Mouse (Mus musculus) kidney, embryonic 14.5 days (tissue): Measurements from ENCODE around the gene Man1c1. TPM values are rescaled to one million over a fixed set of nuclear protein-coding genes. Genes with fewer than 3 reads are reported as not detected.

Experiments
- ATAC-seq: fragments of 200-750 bp; cut with Nextera tagmentation; 2 replicates; pipeline ENCODE4 v1.8.0; 2017; ENCODE audit warnings: moderate number of reproducible peaks, mild to moderate bottlenecking, moderate TSS enrichment, moderate library complexity; ENCODE audit not compliant: low FRiP score, low TSS enrichment
- H3K27ac ChIP-seq: fragments of 300-500 bp; sonication (generic); 2 replicates; pipeline ENCODE4 v1.5.1; 2014; ENCODE audit warnings: low read depth, mild to moderate bottlenecking, low read length, moderate library complexity, mixed read lengths
- H3K27me3 ChIP-seq: fragments of 300-500 bp; sonication (generic); 2 replicates; pipeline ENCODE4 v1.6.1; 2014; ENCODE audit warnings: mild to moderate bottlenecking, low read length; ENCODE audit not compliant: control insufficient read depth, insufficient read depth
- H3K36me3 ChIP-seq: fragments of 300-500 bp; sonication (generic); 2 replicates; pipeline ENCODE4 v1.6.1; 2014; ENCODE audit warnings: low read length, mixed read lengths; ENCODE audit not compliant: control insufficient read depth, insufficient read depth
- H3K4me1 ChIP-seq: fragments of 300-500 bp; sonication (generic); 2 replicates; pipeline ENCODE4 v1.6.1; 2014; ENCODE audit warnings: low read length, mixed read lengths; ENCODE audit not compliant: control insufficient read depth, insufficient read depth
- H3K4me2 ChIP-seq: fragments of 300-500 bp; sonication (generic); replicated peaks from 2 replicates; pipeline ENCODE4 v1.6.1; 2014; ENCODE audit warnings: low read depth, mild to moderate bottlenecking, low read length
- H3K4me3 ChIP-seq: fragments of 300-500 bp; sonication (generic); 2 replicates; pipeline ENCODE4 v1.5.1; 2014; ENCODE audit warnings: mild to moderate bottlenecking, low read length
- H3K9ac ChIP-seq: fragments of 300-500 bp; sonication (generic); 2 replicates; pipeline ENCODE4 v1.6.1; 2014; ENCODE audit warnings: low read depth, mild to moderate bottlenecking, low read length, moderate library complexity
- H3K9me3 ChIP-seq: fragments of 300-500 bp; sonication (generic); 2 replicates; pipeline ENCODE4 v1.6.1; 2016; ENCODE audit warnings: low read length; ENCODE audit not compliant: control insufficient read depth
- WGBS: fragments of 180-500 bp; shearing (Covaris S2); extraction: QIAGEN DNeasy Blood & Tissue Kit; methylation state at CpG from one replicate; pipeline ENCODE4 v1.1.7; 2014; 5-methylcytosine and 5-hydroxymethylcytosine counted together
- microRNA-seq: library from miRNA; unstranded; fragments of <30 nt; microRNA quantifications from one replicate; pipeline ENCODE4, GENCODE M21; 2016
- polyA plus RNA-seq: library from polyadenylated mRNA; unstranded; fragments of >200 nt; fragmentation: Nextera tagmentation; extraction: Ambion mirVana; gene quantifications from 2 replicates; pipeline ENCODE4 v1.2.1, GENCODE M21; 2014

The Man1c1 gene
- polyA plus RNA-seq, 1 experiment from 2014 or later, result 5.3 TPM

DNA sequence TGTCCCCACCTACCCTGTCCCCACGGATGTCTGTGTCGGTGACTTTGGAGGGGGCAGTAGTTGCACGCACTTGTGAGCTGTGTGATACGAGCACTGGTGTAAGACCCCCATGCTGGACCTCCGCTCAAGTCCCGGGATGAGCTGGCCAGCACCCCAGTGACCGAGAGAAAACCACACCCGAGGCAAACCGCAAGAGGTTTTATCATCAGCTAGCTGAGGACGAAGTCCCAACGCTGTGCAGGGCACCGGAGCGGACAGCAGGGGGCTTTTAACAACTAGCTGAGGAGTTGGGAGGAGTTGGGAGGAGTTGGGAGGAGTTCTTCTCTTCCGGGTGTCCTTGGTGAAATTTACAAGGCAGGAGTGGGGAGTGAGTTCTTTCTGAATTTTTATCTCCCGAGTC lies 191.3 kb downstream of the Man1c1 start:
- Histone ChIP-seq H3K27ac (no peak overlapping the region), H3K9me3 (no peaks in the 10 kb centered on the region), H3K9ac (peak overlapping the region; percentile 34; the same call in 1 of the 2 replicates), H3K4me3 (peak overlapping the region; percentile 16; the same call in 1 of the 2 replicates), H3K36me3 (no peaks in the 10 kb centered on the region), H3K4me1 (peaks cover 17% of the 10 kb centered on the region), H3K4me2 (peak overlapping the region; percentile 43), H3K27me3 (no peaks in the 10 kb centered on the region)
- WGBS, result 15% methylated on average over 15 of the region's 15 CpGs
- ATAC-seq, result 0 out of 2 replicates have a peak, but pooled peaks have one; percentile 40

DNA sequence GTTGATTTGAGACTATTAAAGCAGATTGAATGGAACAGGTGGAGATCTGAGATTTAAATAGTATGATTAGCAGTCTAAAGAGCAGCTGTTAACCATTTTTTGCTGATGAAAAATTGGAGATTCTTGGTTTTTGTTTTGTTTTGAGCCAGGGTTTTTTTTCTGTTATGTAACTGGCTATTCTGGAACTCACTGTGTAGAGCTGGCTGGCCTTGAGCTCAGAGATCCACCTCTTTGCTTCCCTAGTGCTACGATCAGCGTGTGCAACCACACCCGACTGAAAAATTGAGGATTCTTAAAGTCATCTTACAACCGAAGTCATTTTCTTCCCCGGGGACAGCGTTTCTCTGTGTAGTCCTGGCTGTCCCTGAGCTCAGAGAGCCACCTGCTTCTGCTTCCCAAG lies 192.4 kb downstream of the Man1c1 start:
- WGBS, result 76% methylated on average over 6 of the region's 6 CpGs
- no peak overlapping the region for H3K27ac ChIP-seq
- H3K9me3 ChIP-seq, result no peaks in the 10 kb centered on the region
- peak overlapping the region; percentile 58; the same call in 1 of the 2 replicates for H3K9ac ChIP-seq
- peak overlapping the region; percentile 67 for H3K4me2 ChIP-seq
- no peaks in the 10 kb centered on the region for H3K27me3 ChIP-seq
- H3K4me3 ChIP-seq, result peak overlapping the region; percentile 52
- peaks cover 13% of the 10 kb centered on the region for H3K4me1 ChIP-seq
- H3K36me3 ChIP-seq, result no peaks in the 10 kb centered on the region
- ATAC-seq, result no peak

Small RNA genes lying within 50 kb of the gene (microRNA-seq; reads per million reads assigned to microRNA genes)
- gene Mir6403, result not detected

Other genes starting within 250 kb of the Man1c1 start
- 1,829 and 1,880 TPM in 2 replicates for gene Stmn1, start 236.0 kb downstream of the Man1c1 start, polyA plus RNA-seq
- gene Paqr7, start 207.6 kb downstream of the Man1c1 start, polyA plus RNA-seq, result 0.57 and 0.73 TPM in 2 replicates
- gene Aunip, start 193.3 kb downstream of the Man1c1 start, polyA plus RNA-seq, result 5.9 and 20.7 TPM in 2 replicates
- 114 and 130 TPM in 2 replicates for gene Mtfr1l, start 168.9 kb downstream of the Man1c1 start, polyA plus RNA-seq
- gene Selenon, start 152.1 kb downstream of the Man1c1 start, polyA plus RNA-seq, result 15.6 and 19.5 TPM in 2 replicates
- 10.7 and 19.9 TPM in 2 replicates for gene Ldlrap1, start 63.7 kb upstream of the Man1c1 start, polyA plus RNA-seq
- gene Maco1, start 149.1 kb upstream of the Man1c1 start, polyA plus RNA-seq, result 40.8 and 43.5 TPM in 2 replicates
- gene Rhd, start 160.2 kb upstream of the Man1c1 start, polyA plus RNA-seq, result 1.1 and 1.2 TPM in 2 replicates
- 156 and 163 TPM in 2 replicates for gene Tmem50a, start 210.7 kb upstream of the Man1c1 start, polyA plus RNA-seq
- 339 and 370 TPM in 2 replicates for gene Rsrp1, start 219.3 kb upstream of the Man1c1 start, polyA plus RNA-seq
- gene Syf2, start 226.6 kb upstream of the Man1c1 start, polyA plus RNA-seq, result 77.3 and 90.1 TPM in 2 replicates